Mouse (Mus musculus) heart, embryonic 14.5 days (tissue): ENCODE data around the gene Nfib. TPM values are rescaled to one million over a fixed set of nuclear protein-coding genes. Genes with fewer than 3 reads are reported as not detected.
"Not testable (repeated sequence)": the region's sequence is repeated elsewhere in the genome, so short reads cannot be mapped to it uniquely, and the experiment has no call there.

Experiments used
- ATAC-seq: fragments of 200-750 bp; cut with Nextera tagmentation; 2 replicates; pipeline ENCODE4 v1.8.0; 2017; ENCODE audit warnings: low read depth, moderate TSS enrichment; ENCODE audit not compliant: insufficient number of reproducible peaks, insufficient read depth, low FRiP score
- H3K27ac ChIP-seq, 2 experiments: fragments of 200-500 bp in 1 of 2; fragments of 300-500 bp in 1 of 2; sonication (generic) in 1 of 2; replicated peaks in 1 of 2; 2 replicates each; pipeline ENCODE4 v1.5.1; 2012 to 2014; ENCODE audit warnings: low read depth in 2 of 2, low read length in 2 of 2, control low read depth in 1 of 2, mild to moderate bottlenecking in 1 of 2, mixed read lengths in 1 of 2; ENCODE audit not compliant: control insufficient read depth in 1 of 2, insufficient read depth in 1 of 2
- H3K27me3 ChIP-seq: fragments of 300-500 bp; sonication (generic); 2 replicates; pipeline ENCODE4 v1.6.1; 2014; ENCODE audit warnings: mild to moderate bottlenecking, low read length, control low read depth; ENCODE audit not compliant: control insufficient read depth, insufficient read depth
- H3K36me3 ChIP-seq: fragments of 300-500 bp; sonication (generic); 2 replicates; pipeline ENCODE4 v1.6.1; 2014; ENCODE audit warnings: mild to moderate bottlenecking, control low read depth, low read length, mixed read lengths; ENCODE audit not compliant: control insufficient read depth, insufficient read depth
- H3K4me1 ChIP-seq, 2 experiments: fragments of 200-500 bp in 1 of 2; fragments of 300-500 bp in 1 of 2; sonication (generic) in 1 of 2; 2 replicates each; pipeline ENCODE4 v1.6.1; 2012 to 2014; ENCODE audit warnings: low read length in 2 of 2, control low read depth in 1 of 2, mixed read lengths in 1 of 2; ENCODE audit not compliant: control insufficient read depth in 2 of 2, insufficient read depth in 2 of 2
- H3K4me2 ChIP-seq: fragments of 300-500 bp; sonication (generic); 2 replicates; pipeline ENCODE4 v1.6.1; 2014; ENCODE audit warnings: mild to moderate bottlenecking, low read length
- H3K4me3 ChIP-seq, 2 experiments: fragments of 200-500 bp in 1 of 2; fragments of 300-500 bp in 1 of 2; sonication (generic) in 1 of 2; 2 replicates each; pipeline ENCODE4 v1.5.1; 2012 to 2014; ENCODE audit warnings: low read length in 2 of 2, mild to moderate bottlenecking in 2 of 2, control low read depth in 1 of 2, low read depth in 1 of 2, moderate library complexity in 1 of 2; ENCODE audit not compliant: control insufficient read depth in 1 of 2, insufficient read depth in 1 of 2
- H3K9ac ChIP-seq: fragments of 300-500 bp; sonication (generic); 2 replicates; pipeline ENCODE4 v1.6.1; 2014; ENCODE audit warnings: mild to moderate bottlenecking, low read length
- H3K9me3 ChIP-seq: fragments of 300-500 bp; sonication (generic); 2 replicates; pipeline ENCODE4 v1.6.1; 2016; ENCODE audit warnings: low read length, control low read depth; ENCODE audit not compliant: control insufficient read depth
- WGBS: fragments of 180-500 bp; shearing (Covaris S2); extraction: QIAGEN DNeasy Blood & Tissue Kit; methylation state at CpG from one replicate; pipeline ENCODE4 v1.1.7; 2014; 5-methylcytosine and 5-hydroxymethylcytosine counted together
- polyA plus RNA-seq: library from polyadenylated mRNA; unstranded; fragments of >200 nt; fragmentation: Nextera tagmentation; extraction: Ambion mirVana; gene quantifications from 2 replicates; pipeline ENCODE4 v1.2.1, GENCODE M21; 2014

The Nfib gene
- polyA plus RNA-seq, 1 experiment from 2014 or later: 79.8 TPM

DNA sequence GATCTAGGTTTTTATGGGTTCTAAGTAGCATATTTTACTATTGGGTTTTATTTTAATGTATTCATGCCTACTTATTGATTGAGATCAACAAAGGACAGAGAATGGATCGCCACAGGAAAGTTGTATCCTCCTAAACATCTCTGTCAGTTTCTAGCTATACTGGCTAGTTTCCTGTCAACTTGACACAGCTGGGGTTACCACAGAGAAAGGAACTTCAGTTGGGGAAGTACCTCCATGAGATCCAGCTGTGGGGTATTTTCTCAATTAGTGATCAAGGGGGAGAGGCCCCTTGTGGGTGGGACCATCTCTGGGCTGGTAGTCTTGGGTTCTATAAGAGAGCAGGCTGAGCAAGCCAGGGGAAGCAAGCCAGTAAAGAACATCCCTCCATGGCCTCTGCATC, 447.0 kb downstream of the Nfib start:
- H3K36me3 ChIP-seq, H3K4me3 ChIP-seq, H3K27me3 ChIP-seq, H3K9ac ChIP-seq, H3K27ac ChIP-seq, H3K4me1 ChIP-seq, H3K9me3 ChIP-seq, H3K4me2 ChIP-seq, ATAC-seq: not testable (repeated sequence)
- WGBS: 78% methylated on average over 1 of the region's 1 CpGs

DNA sequence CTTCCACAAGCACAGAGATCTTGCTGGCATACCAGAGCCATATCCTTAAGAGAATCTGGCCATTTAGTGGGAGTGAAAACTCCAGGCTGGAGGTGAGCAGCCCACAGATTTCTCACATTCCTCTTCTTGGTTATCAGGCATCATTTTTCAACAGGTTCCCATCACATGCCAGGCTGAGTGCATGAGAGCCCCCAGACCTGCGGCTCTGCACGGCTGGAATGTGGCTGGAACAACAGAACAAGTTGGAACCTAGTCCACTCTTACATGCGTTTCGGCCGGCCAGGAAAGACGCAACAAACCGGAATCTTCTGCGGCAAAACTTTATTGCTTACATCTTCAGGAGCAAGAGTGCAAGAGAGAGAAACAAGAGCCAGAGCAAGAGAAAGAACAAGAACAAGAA, 453.5 kb downstream of the Nfib start:
- Histone ChIP-seq H3K4me2 (no peak overlapping the region), H3K4me3 (no peak overlapping the region), H3K27me3 (no peaks in the 10 kb centered on the region), H3K4me1 (peaks cover 11 to 24% of the 10 kb centered on the region in 2 experiments), H3K9ac (no peak overlapping the region), H3K36me3 (no peaks in the 10 kb centered on the region), H3K27ac (peak overlapping the region; percentile 39 to 77; a peak in 2 of 4 replicates), H3K9me3 (no peaks in the 10 kb centered on the region)
- 37% methylated on average over 8 of the region's 8 CpGs for WGBS
- no peak for ATAC-seq

DNA sequence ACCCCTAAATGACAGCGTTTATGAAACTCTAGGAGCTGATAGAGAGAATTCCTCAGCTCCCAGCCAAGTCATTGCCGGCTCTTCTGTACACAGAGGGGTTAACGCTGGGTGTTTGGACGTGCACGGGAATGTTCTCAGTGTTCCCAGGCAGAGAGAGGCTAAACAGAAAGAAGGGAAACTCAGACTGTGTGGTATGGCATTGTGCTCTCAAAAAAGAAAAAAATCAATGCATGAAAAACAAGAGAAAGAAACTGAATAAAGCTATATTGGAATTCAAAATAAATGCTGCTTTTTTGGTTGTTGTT, 455.2 kb downstream of the Nfib start:
- H3K27ac ChIP-seq: peak overlapping the region; percentile 50 to 77; a peak in 2 of 4 replicates
- WGBS: 16% methylated on average over 5 of the region's 5 CpGs
- H3K4me3 ChIP-seq: no peak overlapping the region
- no peak overlapping the region for H3K4me2 ChIP-seq
- peaks cover 11 to 27% of the 10 kb centered on the region in 2 experiments for H3K4me1 ChIP-seq
- ATAC-seq: no peak
- no peak overlapping the region for H3K9ac ChIP-seq
- no peaks in the 10 kb centered on the region for H3K9me3 ChIP-seq
- no peaks in the 10 kb centered on the region for H3K36me3 ChIP-seq
- no peaks in the 10 kb centered on the region for H3K27me3 ChIP-seq

- Histone ChIP-seq H3K9ac (no peak overlapping the region; the same call in 1 of the 2 replicates), H3K4me1 (peaks cover 11 to 27% of the 10 kb centered on the region in 2 experiments), H3K4me3 (no peak overlapping the region), H3K27ac (peak overlapping the region; percentile 50 to 77), H3K27me3 (no peaks in the 10 kb centered on the region), H3K36me3 (no peaks in the 10 kb centered on the region), H3K4me2 (no peak overlapping the region), H3K9me3 (no peaks in the 10 kb centered on the region)
- no peak for ATAC-seq
- WGBS: 70% methylated on average over 11 of the region's 11 CpGs
Measured at GRCm38 (mm10) chr4:82249518-82250354, 455.8 kb downstream of the Nfib start.

DNA sequence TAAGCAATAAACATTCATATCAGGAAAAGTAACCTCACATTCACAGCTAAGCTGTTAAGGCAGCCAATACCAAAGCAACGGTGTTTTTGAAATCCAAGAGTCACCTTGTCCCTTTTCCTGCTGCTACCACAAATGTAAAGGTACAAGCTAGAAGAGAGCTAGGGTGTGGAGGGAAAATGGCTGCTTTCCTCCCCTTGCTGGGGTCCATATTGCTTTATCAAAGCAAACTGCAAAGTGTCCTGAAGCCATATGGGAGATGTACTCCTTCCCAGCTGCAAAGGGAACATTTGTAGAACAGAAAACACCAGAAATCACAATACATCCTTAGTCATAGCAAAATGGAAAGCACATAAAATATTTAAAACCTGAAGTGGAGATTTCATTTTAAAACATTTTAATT, 456.6 kb downstream of the Nfib start:
- Histone ChIP-seq H3K9ac (no peak overlapping the region), H3K9me3 (peaks cover 5% of the 10 kb centered on the region; the same call in 1 of the 2 replicates), H3K4me3 (no peak overlapping the region), H3K4me2 (no peak overlapping the region), H3K4me1 (peaks cover 11 to 27% of the 10 kb centered on the region in 2 experiments), H3K27me3 (no peaks in the 10 kb centered on the region), H3K27ac (peak overlapping the region; percentile 40 to 77; a peak in 3 of 4 replicates), H3K36me3 (no peaks in the 10 kb centered on the region)
- no peak for ATAC-seq
- 77% methylated on average over 1 of the region's 1 CpGs for WGBS

GRCm38 (mm10) chr4:82248031-82248430, 457.5 kb downstream of the Nfib start:
- Histone ChIP-seq H3K9me3 (peaks cover 6% of the 10 kb centered on the region; the same call in 1 of the 2 replicates), H3K27me3 (no peaks in the 10 kb centered on the region), H3K36me3 (no peaks in the 10 kb centered on the region), H3K4me1 (peaks cover 11 to 27% of the 10 kb centered on the region in 2 experiments), H3K27ac (no peak overlapping the region), H3K4me3 (no peak overlapping the region), H3K9ac (no peak overlapping the region), H3K4me2 (no peak overlapping the region)
- 77% methylated on average over 5 of the region's 5 CpGs for WGBS
- ATAC-seq: no peak

GRCm38 (mm10) chr4:82246290-82246689, 459.3 kb downstream of the Nfib start:
- Histone ChIP-seq H3K9ac (no peak overlapping the region), H3K27ac (no peak overlapping the region), H3K36me3 (no peaks in the 10 kb centered on the region), H3K4me2 (no peak overlapping the region), H3K27me3 (no peaks in the 10 kb centered on the region), H3K4me1 (peaks cover 6 to 18% of the 10 kb centered on the region in 2 experiments), H3K9me3 (peaks cover 6% of the 10 kb centered on the region; the same call in 1 of the 2 replicates), H3K4me3 (no peak overlapping the region)
- WGBS: 48% methylated on average over 2 of the region's 2 CpGs
- no peak for ATAC-seq
